Mouse (Mus musculus): ENCODE data around the gene Def6.

Gene Def6

GRCm38 (mm10) chr17:28240846-28241245 lies 33.3 kb downstream of the Def6 start:
- DNase-seq (ENCODE audit: low spot score in 2 of 2), result no peak

DNA sequence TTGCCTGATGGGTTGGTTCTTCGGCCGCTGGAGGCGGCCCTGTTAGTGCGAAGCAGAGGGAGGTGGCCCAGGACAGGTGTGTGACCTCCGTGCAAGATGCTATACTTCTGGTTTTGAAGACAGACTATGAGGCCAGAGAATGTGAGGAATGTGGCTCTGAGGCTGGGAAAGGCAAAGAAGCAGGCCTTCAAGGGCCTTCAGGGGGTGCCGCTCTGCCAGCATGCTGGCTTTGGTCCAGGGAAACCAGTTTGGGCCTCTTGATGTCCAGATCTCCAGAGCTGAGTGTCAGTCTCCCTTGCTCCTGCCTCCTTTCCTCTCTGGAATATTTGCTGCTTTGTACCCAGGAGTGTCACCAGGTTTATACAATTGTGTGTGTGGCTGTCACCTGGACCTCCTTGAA lies 34.7 kb downstream of the Def6 start:
- no peak for DNase-seq (ENCODE audit: low spot score in 2 of 2)

GRCm38 (mm10) chr17:28244214-28244613 lies 36.6 kb downstream of the Def6 start:
- no peak for DNase-seq (ENCODE audit: low spot score in 2 of 2)

- no peak for DNase-seq (ENCODE audit: low spot score in 2 of 2)
Observed at GRCm38 (mm10) chr17:28244714-28245113, 37.1 kb downstream of the Def6 start.

DNA sequence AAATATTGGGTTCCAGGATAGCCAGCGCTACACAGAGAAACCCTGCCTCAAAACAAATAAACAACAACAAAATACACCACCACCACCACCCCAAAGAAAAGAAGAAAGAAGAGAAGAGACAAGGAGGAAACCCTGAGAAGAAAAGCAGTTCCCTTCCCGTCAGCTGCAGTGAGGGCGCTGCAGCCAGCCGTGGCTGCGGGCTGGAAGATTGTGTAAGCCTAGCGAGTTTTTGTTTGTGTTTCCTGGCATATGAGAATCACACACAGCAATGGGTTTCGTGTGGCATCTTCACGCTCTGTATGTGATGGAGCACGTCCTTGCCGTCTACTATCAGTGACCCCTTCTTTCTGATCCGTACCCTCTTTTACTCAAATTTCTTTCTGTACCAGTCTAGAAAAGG lies 39.1 kb downstream of the Def6 start:
- DNase-seq (ENCODE audit: low spot score in 2 of 2), result no peak

DNA sequence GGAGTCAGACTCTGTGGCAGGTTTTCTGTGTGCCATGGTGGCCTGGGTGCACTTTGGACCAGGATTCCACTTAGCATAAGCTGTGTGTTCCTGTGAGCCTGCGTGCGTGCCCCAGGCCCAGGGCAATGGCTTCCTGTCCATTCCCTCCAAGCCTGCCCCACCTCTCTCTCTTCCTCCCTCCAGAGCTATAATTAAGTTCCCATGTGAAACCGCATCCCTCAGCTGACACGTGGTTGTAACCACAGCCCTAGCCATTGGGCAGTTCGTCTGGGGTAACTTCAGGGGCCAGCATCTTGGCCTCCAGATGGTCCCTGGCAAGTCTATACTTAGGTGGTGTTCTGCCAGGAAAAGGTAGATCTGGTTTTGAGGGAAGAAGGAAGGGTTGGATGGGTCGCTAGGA lies 40.0 kb downstream of the Def6 start:
- no peak for DNase-seq (ENCODE audit: low spot score in 2 of 2)

DNA sequence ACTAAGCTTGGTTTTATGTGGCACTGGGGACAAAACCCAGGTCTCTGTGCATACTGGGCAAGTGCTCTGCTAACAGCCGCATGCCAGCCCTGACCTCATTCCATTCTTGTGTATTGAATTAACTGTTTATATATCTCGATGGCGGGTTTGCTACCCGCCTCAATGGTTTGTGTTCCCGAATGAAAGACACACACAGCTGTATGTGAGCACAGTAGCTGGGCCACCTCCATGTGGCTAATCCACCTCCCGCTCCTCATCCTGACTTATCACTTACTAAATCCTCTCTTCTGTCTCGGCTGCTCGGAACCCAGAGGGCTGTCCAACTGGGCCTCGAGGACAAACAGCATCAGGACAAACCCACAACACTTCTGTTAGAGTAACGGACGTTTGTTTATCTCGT lies 41.5 kb downstream of the Def6 start:
- DNase-seq (ENCODE audit: low spot score in 2 of 2), result no peak

GRCm38 (mm10) chr17:28251579-28252280 lies 44.2 kb downstream of the Def6 start:
- DNase-seq (ENCODE audit: low spot score in 2 of 2), result no peak

DNA sequence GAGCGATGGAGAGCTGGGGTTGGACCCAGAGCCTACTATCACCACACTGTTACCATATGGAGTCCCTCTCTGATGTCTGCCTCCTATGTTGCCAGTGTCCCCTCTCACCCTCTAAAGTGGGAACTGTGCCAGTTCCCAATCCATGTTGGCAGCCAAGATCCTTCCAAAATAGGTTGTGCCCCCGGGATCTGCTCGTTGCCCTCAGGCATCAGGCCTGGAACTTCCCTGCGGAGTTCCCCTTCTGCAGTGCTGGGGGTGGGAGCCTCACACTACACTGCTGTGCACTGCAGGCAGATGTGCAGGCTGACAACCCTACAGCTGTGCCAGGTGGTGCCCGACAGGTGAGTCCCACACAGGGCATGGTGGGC lies 44.7 kb downstream of the Def6 start:
- no peak for DNase-seq (ENCODE audit: low spot score in 2 of 2)

DNA sequence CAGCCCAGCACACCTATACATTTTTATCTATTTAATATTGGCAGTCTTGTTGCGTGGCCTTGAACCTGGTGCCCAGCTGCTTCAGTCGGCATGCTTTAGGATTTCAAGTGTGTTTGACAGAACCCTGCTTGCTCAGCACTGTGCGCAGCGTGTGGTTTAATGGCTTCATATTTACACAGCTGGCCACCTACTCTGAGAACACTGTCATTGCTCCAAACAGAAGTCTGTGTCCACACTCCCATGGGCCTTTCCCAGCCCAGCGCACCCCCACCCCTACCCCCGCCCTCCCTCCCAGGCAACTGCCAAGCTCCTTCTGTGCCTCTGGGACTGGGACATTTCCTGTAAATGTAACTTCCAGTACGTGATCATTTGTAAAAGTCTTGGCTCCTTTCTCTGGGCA lies 45.6 kb downstream of the Def6 start:
- DNase-seq (ENCODE audit: low spot score in 2 of 2), result no peak

DNA sequence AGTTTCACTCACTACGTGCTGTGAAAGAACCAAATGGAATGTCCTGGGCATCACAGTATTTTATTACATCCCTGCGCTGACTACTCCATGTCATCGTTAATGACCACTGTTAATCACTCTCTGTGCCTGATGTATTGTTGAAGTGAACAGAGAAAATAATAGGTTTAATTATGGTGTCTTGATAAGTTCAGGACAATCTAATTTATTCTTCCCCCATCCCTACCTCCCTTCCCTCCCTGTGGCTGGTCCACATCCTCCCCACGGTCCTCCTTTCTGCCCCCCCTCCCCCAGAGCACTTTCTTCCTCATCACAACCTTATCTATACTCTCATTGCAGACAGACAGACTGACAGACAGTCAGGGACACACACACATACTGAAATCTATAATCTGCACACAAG lies 47.2 kb downstream of the Def6 start:
- DNase-seq (ENCODE audit: low spot score in 2 of 2), result no peak

DNA sequence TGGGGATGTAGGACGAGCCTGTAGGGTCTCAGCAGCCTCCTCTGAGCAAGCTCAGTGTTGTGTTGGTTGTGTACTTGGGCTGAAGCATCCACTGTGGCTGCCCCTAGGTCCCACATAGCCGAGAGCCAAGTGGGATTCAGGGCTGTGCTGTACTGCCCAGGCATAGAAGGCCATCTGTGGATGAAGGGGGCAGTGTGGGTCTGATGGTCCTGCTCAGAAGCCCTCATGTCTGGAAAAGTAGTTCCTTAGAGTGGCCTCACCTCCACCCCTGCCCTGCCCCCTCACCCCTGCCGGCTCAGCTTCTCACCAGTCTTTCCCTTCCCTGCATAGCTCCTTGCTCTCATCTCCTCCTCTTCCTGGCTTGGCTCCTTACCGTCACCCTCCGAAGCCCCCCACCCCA lies 48.1 kb downstream of the Def6 start:
- DNase-seq (ENCODE audit: low spot score in 2 of 2), result no peak

- no peak for DNase-seq (ENCODE audit: low spot score in 2 of 2)
Observed at GRCm38 (mm10) chr17:28256651-28257328, 49.2 kb downstream of the Def6 start.

- DNase-seq (ENCODE audit: low spot score in 2 of 2), result no peak
Observed at GRCm38 (mm10) chr17:28258325-28258724, 50.7 kb downstream of the Def6 start.

GRCm38 (mm10) chr17:28259890-28260542 lies 52.4 kb downstream of the Def6 start:
- DNase-seq (ENCODE audit: low spot score in 2 of 2), result no peak

GRCm38 (mm10) chr17:28260543-28260909 lies 52.9 kb downstream of the Def6 start:
- no peak for DNase-seq (ENCODE audit: low spot score in 2 of 2)

GRCm38 (mm10) chr17:28261795-28262194 lies 54.2 kb downstream of the Def6 start:
- no peak for DNase-seq (ENCODE audit: low spot score in 2 of 2)

DNA sequence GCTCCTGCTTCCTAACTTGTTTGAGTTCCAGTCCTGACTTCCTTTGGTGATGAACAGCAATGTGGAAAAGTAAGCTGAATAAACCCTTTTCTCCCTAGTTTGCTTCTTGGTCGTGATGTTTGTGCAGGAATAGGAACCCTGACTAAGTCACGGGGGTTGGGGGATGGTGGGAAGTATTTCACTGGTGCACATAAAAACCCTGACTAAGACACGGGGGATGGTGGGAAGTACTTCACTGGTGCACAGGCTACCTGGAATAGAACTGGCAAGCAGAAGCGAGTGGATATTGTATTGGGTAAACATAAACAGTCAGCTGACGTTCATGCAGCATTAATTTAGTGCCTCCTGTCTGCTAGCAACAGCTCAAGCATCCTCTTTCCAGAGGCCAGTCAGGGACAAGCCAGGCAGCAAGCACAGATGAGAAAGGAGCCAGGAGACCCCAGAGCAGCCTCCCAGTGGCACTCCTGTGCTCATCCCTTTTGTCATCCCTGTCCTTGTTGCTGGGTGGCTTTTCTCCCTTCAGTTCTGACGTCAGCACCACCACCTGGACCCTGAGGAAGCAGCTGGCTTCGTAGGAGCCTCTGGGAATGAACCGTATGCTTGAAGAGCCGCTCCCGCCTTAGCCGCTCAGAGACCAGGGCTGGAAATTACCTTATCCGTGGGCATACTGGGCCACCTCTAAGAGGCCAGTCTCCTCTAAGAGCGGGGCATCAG lies 55.8 kb downstream of the Def6 start:
- DNase-seq (ENCODE audit: low spot score in 2 of 2), result peak in 1 of 2 experiments; percentile 41

GRCm38 (mm10) chr17:28267251-28267650 lies 59.7 kb downstream of the Def6 start:
- no peak for DNase-seq (ENCODE audit: low spot score in 2 of 2)

DNA sequence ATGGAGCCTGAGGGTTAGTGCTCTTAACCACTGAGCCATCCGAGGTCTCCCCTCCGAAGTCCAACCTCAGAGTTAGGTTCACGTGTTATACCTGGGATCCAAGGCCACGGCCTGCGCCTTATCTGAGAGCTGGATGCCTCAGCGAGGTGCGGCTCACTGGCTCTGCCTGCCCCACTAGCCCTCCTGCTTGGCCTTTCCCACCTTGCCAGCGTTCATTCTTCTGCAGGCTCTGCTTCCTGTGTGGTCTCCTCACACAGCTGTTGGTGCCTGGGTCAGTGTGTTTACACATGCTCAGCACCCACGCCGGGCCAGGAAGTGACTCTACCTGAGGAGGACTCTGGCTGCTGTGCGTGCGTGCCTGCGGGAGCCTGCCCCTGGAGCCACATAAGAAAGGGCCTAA lies 62.6 kb downstream of the Def6 start:
- no peak for DNase-seq (ENCODE audit: low spot score in 2 of 2)

GRCm38 (mm10) chr17:28271537-28272266 lies 64.1 kb downstream of the Def6 start:
- no peak for DNase-seq (ENCODE audit: low spot score in 2 of 2)

DNA sequence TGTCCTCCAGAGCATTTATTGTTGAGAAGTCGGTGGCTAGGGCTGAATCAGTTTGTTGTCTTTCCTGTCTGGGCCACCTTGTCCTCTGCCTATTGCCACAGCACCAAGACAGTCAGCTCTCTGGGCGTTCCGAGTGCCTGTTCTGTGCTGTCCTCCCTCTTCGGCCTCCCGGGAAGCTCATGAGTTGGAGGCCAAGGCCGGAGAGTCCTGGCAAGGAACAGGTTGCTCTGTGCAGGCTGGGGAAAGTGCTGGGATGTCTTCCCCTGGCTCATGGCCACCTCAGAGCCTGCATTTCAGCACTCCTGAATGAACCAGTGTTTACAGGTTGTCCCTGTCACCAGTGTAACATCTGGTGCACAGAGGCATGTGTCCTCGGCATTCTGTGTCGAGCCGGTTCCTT lies 64.7 kb downstream of the Def6 start:
- DNase-seq (ENCODE audit: low spot score in 2 of 2), result no peak

Data from right cerebral cortex, postnatal 36 days (tissue).